Mouse (Mus musculus): ENCODE results near the gene Zkscan17.

GRCm38 (mm10) chr11:59443102-59443501, 83.4 kb downstream of the Zkscan17 start:
- peak; percentile 7 for TF ChIP-seq CTCF (IDR thresholded peaks at IDR 0.05; ENCODE audit: low read depth, low read length)
- no peak for TF ChIP-seq EP300 (IDR thresholded peaks at IDR 0.05; ENCODE audit: insufficient read depth, low read depth, low read length)
- no peak for TF ChIP-seq POLR2A (IDR thresholded peaks at IDR 0.05; ENCODE audit: insufficient read depth, low read length)

Data from ES-Bruce4 (cell line).